Mouse (Mus musculus) mouse trophoblast stem cell (cell line): ENCODE data around the gene 4930453N24Rik.

Source experiments
- in situ Hi-C, 2 experiments: fragments of 300-500 bp; cut with MseI, MboI; formaldehyde crosslinking; loops; 2 replicates in 1 of 2; 3 replicates in 1 of 2; pipeline ENCODE4 v1.15.1; 2025

Gene 4930453N24Rik

GRCm38 (mm10) chr16:64723273-64724057 is 47.5 kb downstream of the 4930453N24Rik start:
- in situ Hi-C loops = no loop called here

DNA sequence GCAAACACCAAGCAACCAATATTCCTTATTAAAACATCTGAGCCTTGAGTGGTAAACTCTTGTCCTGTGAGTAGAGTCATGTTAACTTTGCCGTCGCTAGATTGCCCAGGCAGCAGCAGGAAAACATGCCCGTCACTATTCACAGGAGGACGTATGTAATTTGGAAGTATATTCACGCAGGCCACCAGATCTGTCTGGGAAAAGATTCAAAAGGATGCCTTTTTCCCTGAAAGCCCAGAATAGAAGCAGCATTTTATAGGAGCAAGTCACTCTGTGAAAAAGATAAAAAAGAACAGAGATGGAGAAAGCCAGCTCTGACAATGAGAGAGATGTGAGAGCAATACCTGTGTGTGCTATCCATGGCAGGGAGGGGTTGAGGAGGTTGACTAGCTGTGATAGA is 49.4 kb downstream of the 4930453N24Rik start:
- in situ Hi-C loops = no loop called here

- in situ Hi-C loops = no loop called here
These were observed 51.9 kb downstream of the 4930453N24Rik start for GRCm38 (mm10) chr16:64719096-64719495.

GRCm38 (mm10) chr16:64717814-64718213 is 53.1 kb downstream of the 4930453N24Rik start:
- in situ Hi-C loops = no loop called here

- in situ Hi-C loops = no loop called here
These were observed 59.1 kb downstream of the 4930453N24Rik start for GRCm38 (mm10) chr16:64711816-64712215.
